Mouse (Mus musculus) embryonic fibroblast, embryonic 13.5 days (primary cell): ENCODE results near the gene Gm49380. TPM values are rescaled to one million over a fixed set of nuclear protein-coding genes. Genes with fewer than 3 reads are reported as not detected.

Experiments used
- H3K27ac ChIP-seq: 2 replicates; pipeline ENCODE4 v1.5.1; 2012; ENCODE audit warnings: low read length, control low read depth, inconsistent platforms; ENCODE audit not compliant: insufficient read depth
- H3K4me1 ChIP-seq: 2 replicates; pipeline ENCODE4 v1.6.1; 2011; ENCODE audit warnings: low read length; ENCODE audit not compliant: control insufficient read depth, insufficient read depth
- H3K4me3 ChIP-seq: 2 replicates; pipeline ENCODE4 v1.5.1; 2011; ENCODE audit warnings: mild to moderate bottlenecking, control low read depth, low read length; ENCODE audit not compliant: insufficient read depth
- CTCF ChIP-seq: IDR thresholded peaks from 2 replicates; pipeline ENCODE4 v1.5.1; 2011; ENCODE audit warnings: mild to moderate bottlenecking, control low read depth, low read length, moderate library complexity, borderline replicate concordance; ENCODE audit not compliant: insufficient read depth
- POLR2A ChIP-seq: IDR thresholded peaks from 2 replicates; pipeline ENCODE4 v1.6.1; 2011; ENCODE audit warnings: low read depth, mild to moderate bottlenecking, control low read depth, low read length, moderate library complexity
- polyA plus RNA-seq: library from polyadenylated mRNA; stranded (reverse); fragments of >200 nt; gene quantifications from 2 replicates; pipeline ENCODE4 v1.2.4, GENCODE M21; 2011; ENCODE audit warnings: low read depth; ENCODE audit not compliant: missing spikeins, insufficient read length

Gm49380 gene
- polyA plus RNA-seq, 1 experiment, result 0.21 TPM

- no peak for TF ChIP-seq CTCF
- no peak overlapping the region for H3K4me3 ChIP-seq
- H3K4me1 ChIP-seq, result no peaks in the 10 kb centered on the region
- H3K27ac ChIP-seq, result no peak overlapping the region
Measured at GRCm38 (mm10) chr9:44096536-44096935, 16.8 kb downstream of the Gm49380 start.

- TF ChIP-seq CTCF (no peak), POLR2A (no peak)
- Histone ChIP-seq H3K27ac (no peak overlapping the region), H3K4me1 (no peaks in the 10 kb centered on the region), H3K4me3 (no peak overlapping the region)
Measured at GRCm38 (mm10) chr9:44095781-44096180, 17.5 kb downstream of the Gm49380 start.

DNA sequence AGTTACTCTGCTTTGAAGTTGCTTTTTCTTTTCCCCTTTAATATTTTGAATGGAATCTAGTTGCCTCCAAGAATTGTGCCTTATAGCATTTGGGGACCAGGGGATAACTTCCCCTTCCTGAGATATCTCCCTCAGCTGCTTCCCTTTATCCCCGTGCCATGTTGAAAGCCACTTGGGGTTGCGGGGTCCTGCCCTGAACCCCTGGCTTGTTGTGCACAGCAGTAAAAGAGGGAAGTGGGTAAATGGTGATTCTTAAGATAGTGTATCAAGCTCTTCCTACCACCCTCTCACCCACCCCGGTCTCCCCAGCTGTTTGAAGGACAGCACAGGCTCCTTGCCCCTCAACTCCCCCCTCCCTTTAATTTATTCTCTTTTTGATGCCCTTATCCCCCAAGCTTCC lies 18.6 kb downstream of the Gm49380 start:
- H3K4me1 ChIP-seq, result no peaks in the 10 kb centered on the region
- H3K27ac ChIP-seq, result no peak overlapping the region
- no peak for TF ChIP-seq CTCF
- no peak for TF ChIP-seq POLR2A
- no peak overlapping the region for H3K4me3 ChIP-seq

DNA sequence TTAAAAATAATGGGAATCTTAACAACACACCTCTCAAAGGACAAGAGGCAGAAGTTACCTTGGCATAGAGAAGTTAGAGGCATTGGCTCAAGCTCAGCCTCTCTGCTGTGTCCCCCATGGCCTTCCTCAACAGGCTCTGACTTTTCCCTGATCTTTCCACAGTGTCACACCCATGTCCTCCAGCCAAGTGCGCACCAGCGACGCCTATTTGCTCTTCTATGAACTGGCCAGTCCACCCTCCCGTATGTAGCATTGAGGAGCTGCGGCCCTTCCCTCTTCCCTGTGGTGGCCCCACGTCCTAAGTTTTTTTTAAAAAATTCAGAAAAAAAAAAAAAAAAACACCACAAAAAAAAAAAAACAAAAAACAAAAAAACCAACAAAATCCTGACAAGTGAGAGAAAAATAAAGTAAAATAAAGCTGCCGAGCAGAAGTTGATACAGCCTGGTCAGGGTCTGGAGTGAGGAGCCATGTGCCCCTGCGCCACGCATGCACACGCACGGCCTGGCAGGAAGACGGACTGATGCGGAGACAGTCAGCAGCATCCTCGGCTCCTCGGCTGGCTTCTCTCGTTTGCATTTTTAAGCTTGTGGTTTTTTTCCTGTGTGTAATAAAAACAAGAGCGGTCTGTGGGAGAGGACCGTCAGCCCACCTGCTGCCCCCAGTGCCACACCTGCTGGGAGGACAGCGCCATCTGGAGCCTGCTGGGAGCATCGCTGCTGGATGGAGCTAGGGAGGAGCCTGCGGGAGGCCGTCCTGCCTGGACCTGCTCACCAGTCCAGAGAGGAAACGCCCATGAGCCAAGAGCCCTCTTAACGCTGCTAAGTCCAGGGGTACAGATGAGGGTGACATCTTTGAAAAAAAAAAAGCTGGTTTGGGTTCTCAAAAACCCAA lies 19.4 kb downstream of the Gm49380 start:
- Histone ChIP-seq H3K27ac (no peak overlapping the region), H3K4me1 (no peaks in the 10 kb centered on the region), H3K4me3 (no peak overlapping the region)
- TF ChIP-seq POLR2A (no peak), CTCF (peak; percentile 84)

DNA sequence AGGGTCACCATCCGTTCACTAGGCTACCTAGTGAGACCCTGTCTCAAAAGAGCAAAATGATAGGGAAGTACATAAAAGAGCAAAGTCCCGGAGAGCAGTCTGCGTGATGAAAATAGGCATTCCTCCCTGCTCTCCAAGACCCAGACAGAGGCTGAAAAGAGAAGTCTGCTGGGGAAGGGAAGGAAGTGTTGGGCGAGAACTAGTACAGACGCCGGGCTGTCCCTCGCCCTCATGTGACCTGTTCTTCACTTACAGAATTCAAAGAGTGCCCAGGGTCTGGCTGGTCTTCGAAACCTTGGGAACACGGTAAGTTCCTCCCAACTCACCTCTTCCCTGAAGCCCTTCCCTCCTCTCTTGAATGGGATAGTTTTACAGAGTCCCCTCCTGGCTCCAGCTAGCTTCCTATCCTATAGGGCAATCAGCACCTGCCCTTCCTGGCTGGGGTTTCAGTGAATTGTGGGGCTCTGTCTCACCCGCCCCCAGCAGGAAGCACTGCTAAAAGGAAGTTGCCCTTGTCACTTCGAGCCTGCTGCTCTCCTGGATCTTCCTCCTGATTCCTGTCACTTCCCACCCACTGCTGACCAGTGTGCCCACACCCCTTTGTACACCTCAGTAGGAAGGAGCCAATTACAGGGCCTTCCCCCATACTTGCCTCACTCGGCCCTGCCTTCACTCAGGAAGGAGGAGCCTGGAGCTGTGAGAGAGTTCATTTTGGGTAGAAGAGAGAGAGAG lies 24.3 kb downstream of the Gm49380 start:
- no peak for TF ChIP-seq CTCF
- no peak for TF ChIP-seq POLR2A
- no peak overlapping the region for H3K27ac ChIP-seq
- 0 out of 2 replicates have a peak, but pooled peaks cover 3% of the 10 kb centered on the region for H3K4me1 ChIP-seq
- no peak overlapping the region for H3K4me3 ChIP-seq

DNA sequence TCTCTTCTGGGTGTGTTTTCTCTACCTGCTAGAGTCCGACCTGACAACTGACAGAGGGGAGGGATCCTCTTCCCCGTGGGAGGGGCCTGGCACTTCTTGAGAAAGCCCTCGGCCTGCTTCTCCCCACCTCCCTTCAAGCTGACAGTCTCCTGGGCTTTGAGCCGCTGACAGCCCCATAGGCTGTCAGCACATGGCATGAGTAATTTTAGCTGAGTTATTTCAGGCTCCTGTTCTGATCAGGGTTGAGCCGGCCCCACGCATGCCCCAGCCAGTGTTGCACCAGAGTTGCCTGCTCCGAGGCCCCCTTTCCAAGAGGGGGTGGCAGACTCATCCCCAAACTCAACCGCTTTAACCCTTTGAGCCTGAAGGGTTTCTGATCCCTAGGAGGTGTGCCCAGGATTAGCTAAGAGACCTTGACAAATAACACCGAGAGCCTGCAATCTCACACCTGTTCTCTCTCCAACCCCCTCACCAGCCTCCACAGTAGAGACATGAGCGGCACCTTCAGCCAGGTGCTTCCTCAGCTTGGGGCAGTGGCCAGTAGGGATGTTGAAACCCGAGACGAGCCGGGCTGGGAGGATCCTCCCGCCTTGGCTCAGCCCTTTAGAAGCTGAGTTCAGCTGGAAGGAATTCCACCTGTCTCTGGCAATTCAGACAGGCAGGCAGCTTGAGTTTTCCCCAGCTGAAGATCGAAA lies 25.4 kb downstream of the Gm49380 start:
- TF ChIP-seq POLR2A, result no peak
- no peak for TF ChIP-seq CTCF
- Histone ChIP-seq H3K4me1 (peaks cover 8% of the 10 kb centered on the region), H3K27ac (no peak overlapping the region), H3K4me3 (no peak overlapping the region)

DNA sequence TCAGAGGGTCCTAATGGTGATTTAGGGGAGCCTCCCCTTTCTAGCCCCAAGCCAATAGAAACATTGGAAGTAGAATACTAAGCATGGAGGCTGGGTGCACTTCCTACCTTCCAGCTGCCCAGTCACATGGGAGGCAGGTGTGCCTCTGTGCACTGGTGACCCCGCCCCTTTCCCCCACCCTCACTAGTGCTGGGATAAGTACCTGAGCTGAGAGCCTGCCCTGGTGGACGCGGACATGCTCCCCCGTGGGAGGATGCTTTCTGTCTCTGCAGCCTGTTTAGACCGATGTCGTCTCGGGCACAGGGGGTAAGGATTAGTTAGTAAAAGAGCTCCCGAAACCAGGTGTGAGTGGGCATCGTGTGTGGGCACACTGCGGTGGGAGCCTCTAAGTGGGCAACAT lies 26.3 kb downstream of the Gm49380 start:
- no peak overlapping the region for H3K27ac ChIP-seq
- TF ChIP-seq POLR2A (no peak), CTCF (no peak)
- peaks cover 8% of the 10 kb centered on the region for H3K4me1 ChIP-seq
- H3K4me3 ChIP-seq, result no peak overlapping the region

- Histone ChIP-seq H3K27ac (no peak overlapping the region), H3K4me1 (peaks cover 8% of the 10 kb centered on the region), H3K4me3 (no peak overlapping the region)
- no peak for TF ChIP-seq CTCF
- TF ChIP-seq POLR2A, result no peak
Measured at GRCm38 (mm10) chr9:44085741-44086665, 27.3 kb downstream of the Gm49380 start.

DNA sequence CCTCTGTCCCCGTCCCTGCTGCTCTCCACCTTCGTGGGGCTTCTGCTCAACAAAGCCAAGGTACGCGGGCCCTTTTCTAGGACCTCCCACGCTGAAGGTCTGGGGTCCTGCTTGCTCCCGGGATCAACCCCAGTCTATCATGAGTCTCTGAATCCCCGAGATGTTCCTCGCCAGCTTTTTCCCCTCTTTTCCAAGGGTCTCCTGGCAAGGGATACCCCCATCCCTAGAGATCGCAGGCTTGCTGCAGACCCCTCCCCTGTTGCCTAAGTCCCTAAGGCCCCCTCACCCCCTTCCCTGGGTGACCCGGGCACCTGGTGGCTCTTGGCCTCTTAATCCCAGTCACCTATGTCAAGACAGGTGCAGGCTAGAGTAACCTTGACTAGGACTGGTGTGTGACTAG lies 28.0 kb downstream of the Gm49380 start:
- Histone ChIP-seq H3K4me1 (peaks cover 8% of the 10 kb centered on the region), H3K27ac (no peak overlapping the region), H3K4me3 (peak overlapping the region; percentile 46)

More for the DNA sequence above, 28.0 kb downstream of the Gm49380 start:
- TF ChIP-seq POLR2A, result no peak
- no peak for TF ChIP-seq CTCF
